8 mouse cellular contexts compared by ENCODE assay signal in the genomic region with DNA sequence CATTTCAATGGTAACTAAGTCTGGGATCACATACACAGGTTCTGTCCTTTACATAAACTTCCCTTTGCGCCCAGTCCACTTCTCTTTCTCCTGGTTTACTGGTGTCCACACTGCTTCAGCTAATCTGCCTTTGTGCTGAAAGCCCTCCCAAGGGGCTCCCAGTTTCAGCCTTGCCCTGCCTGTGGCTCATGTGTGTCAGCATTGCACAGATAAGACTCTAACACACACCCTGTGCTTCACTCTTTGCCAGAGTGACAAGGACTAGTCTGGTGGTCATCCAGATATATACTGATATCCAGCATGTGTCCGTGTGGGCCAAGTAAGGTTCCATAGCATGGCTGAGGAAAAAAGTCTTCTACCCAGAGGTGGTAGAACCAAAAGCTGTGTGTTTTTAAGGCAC. TPM values are rescaled to one million over a fixed set of nuclear protein-coding genes. Genes with fewer than 3 reads are reported as not detected.
DNase-seq lines count a peak whose midpoint lies in the region; ATAC-seq lines count a peak whose summit lies in the region.

No protein-coding gene starts in this region.

- 26% methylated on average over 2 of the region's 2 CpGs for WGBS in heart, embryonic 11.5 days (ENCODE audit: insufficient replicate concordance)
- WGBS in liver, embryonic 13.5 days (ENCODE audit: insufficient replicate concordance) = 9% methylated on average over 2 of the region's 2 CpGs

- no peak overlapping the region for H3K9ac ChIP-seq in heart, embryonic 11.5 days (ENCODE audit: low read depth, low read length)
- H3K9ac ChIP-seq in liver, embryonic 13.5 days = peak overlapping the region; percentile 42; the same call in 1 of the 2 replicates

- peak; percentile 68; the same call in 1 of the 2 replicates for ATAC-seq in heart, embryonic 11.5 days (replicated peaks; ENCODE audit: insufficient number of reproducible peaks, low FRiP score, low TSS enrichment)
- ATAC-seq in liver, embryonic 13.5 days (ENCODE audit: low read depth) = peak; percentile 93

- peak overlapping the region; percentile 87 for H3K27ac ChIP-seq in heart, embryonic 11.5 days (ENCODE audit: low read depth, low read length)
- peak overlapping the region; percentile 83 for H3K27ac ChIP-seq in liver, embryonic 13.5 days

- H3K4me3 ChIP-seq in heart, embryonic 11.5 days (ENCODE audit: low read depth, low read length) = no peak overlapping the region
- no peak overlapping the region for H3K4me3 ChIP-seq in liver, embryonic 13.5 days (replicated peaks)

- no peaks in the 10 kb centered on the region for H3K27me3 ChIP-seq in heart, embryonic 11.5 days (ENCODE audit: control insufficient read depth, insufficient read depth, low read length)
- H3K27me3 ChIP-seq in liver, embryonic 13.5 days = no peaks in the 10 kb centered on the region

- no peak for DNase-seq in heart, adult 8-10 months (ENCODE audit: low spot score)
- DNase-seq in thymus, postnatal 25 days = peak; percentile 41
- no peak for DNase-seq in thymus, postnatal 10 days (ENCODE audit: low spot score in 2 of 2)
- peak; percentile 42 for DNase-seq in liver, embryonic 13.5 days
- no peak for DNase-seq in ovary, adult 18-20 months (ENCODE audit: low spot score)
- no peak for DNase-seq in gastrocnemius, adult 18-20 months (ENCODE audit: low spot score)
- DNase-seq in urinary bladder, postnatal 4 days (ENCODE audit: low spot score in 2 of 2) = no peak

- peaks cover 29% of the 10 kb centered on the region for H3K4me1 ChIP-seq in heart, embryonic 11.5 days (ENCODE audit: control insufficient read depth, insufficient read depth, low read length)
- peaks cover 43% of the 10 kb centered on the region for H3K4me1 ChIP-seq in liver, embryonic 13.5 days (replicated peaks)

- H3K9me3 ChIP-seq in heart, embryonic 11.5 days (replicated peaks; ENCODE audit: control insufficient read depth, low read length) = no peaks in the 10 kb centered on the region
- H3K9me3 ChIP-seq in liver, embryonic 13.5 days (replicated peaks) = no peaks in the 10 kb centered on the region

- H3K4me2 ChIP-seq in heart, embryonic 11.5 days = no peak overlapping the region
- peak overlapping the region; percentile 51 for H3K4me2 ChIP-seq in liver, embryonic 13.5 days

- H3K36me3 ChIP-seq in heart, embryonic 11.5 days (ENCODE audit: control insufficient read depth, insufficient read depth, low read length) = no peaks in the 10 kb centered on the region
- H3K36me3 ChIP-seq in liver, embryonic 13.5 days = no peaks in the 10 kb centered on the region

RNA-seq across cellular contexts. Expression of gene Rfx8, which starts 14.7 kb away (rescaled TPM):
- polyA plus RNA-seq in heart, embryonic 11.5 days (2014; fragmentation: Nextera tagmentation; extraction: Ambion mirVana) = 0.74 and 1.5 TPM in 2 replicates
- total RNA-seq in heart, adult 8-10 months (2022) = under 1 TPM; 0.16 to 0.23 (median 0.19) TPM
- 0.06 and 0.08 TPM in 2 replicates for polyA plus RNA-seq in liver, embryonic 13.5 days (2015; fragmentation: Nextera tagmentation; extraction: Ambion mirVana)
- not detected for total RNA-seq in gastrocnemius, adult 18-20 months (2021)

Comparison
In these comparisons a context has a peak if more than half of its experiments do, and no peak if none do; other contexts are left out.
1. DNase-seq: peak in thymus, postnatal 25 days (single experiment) and liver, embryonic 13.5 days (single experiment); none in heart, adult 8-10 months (single experiment), thymus, postnatal 10 days (0 of 2), ovary, adult 18-20 months (single experiment), gastrocnemius, adult 18-20 months (single experiment) and urinary bladder, postnatal 4 days (0 of 2).